Mouse (Mus musculus) forebrain, embryonic 11.5 days (tissue): ENCODE data around the gene Dpf2. TPM values are rescaled to one million over a fixed set of nuclear protein-coding genes. Genes with fewer than 3 reads are reported as not detected.

Experiments used
- ATAC-seq: fragments of 200-750 bp; cut with Nextera tagmentation; replicated peaks from 2 replicates; pipeline ENCODE4 v1.8.0; 2017; ENCODE audit warnings: moderate TSS enrichment; ENCODE audit not compliant: low FRiP score
- DNase-seq: peaks from one replicate; pipeline ENCODE4 v3.0.0-alpha.2; 2017; ENCODE audit warnings: low spot score
- H3K27ac ChIP-seq: fragments of 300-500 bp; sonication (generic); 2 replicates; pipeline ENCODE4 v1.5.1; 2014; ENCODE audit warnings: low read depth, low read length
- H3K27me3 ChIP-seq: fragments of 300-500 bp; sonication (generic); 2 replicates; pipeline ENCODE4 v1.6.1; 2014; ENCODE audit warnings: mild to moderate bottlenecking, low read length, mixed read lengths; ENCODE audit not compliant: control insufficient read depth, insufficient read depth
- H3K36me3 ChIP-seq: fragments of 300-500 bp; sonication (generic); 2 replicates; pipeline ENCODE4 v1.6.1; 2014; ENCODE audit warnings: mild to moderate bottlenecking, low read length, moderate library complexity, mixed read lengths; ENCODE audit not compliant: control insufficient read depth, insufficient read depth
- H3K4me1 ChIP-seq: fragments of 300-500 bp; sonication (generic); replicated peaks from 2 replicates; pipeline ENCODE4 v1.6.1; 2014; ENCODE audit warnings: low read length, mixed read lengths; ENCODE audit not compliant: control insufficient read depth, insufficient read depth
- H3K4me2 ChIP-seq: fragments of 300-500 bp; sonication (generic); 2 replicates; pipeline ENCODE4 v1.6.1; 2014; ENCODE audit warnings: low read depth, mild to moderate bottlenecking, low read length, moderate library complexity, mixed read lengths; ENCODE audit not compliant: severe bottlenecking
- H3K4me3 ChIP-seq: fragments of 300-500 bp; sonication (generic); 2 replicates; pipeline ENCODE4 v1.5.1; 2014; ENCODE audit warnings: low read depth, low read length
- H3K9ac ChIP-seq: fragments of 300-500 bp; sonication (generic); 2 replicates; pipeline ENCODE4 v1.6.1; 2014; ENCODE audit warnings: low read length
- H3K9me3 ChIP-seq: fragments of 300-500 bp; sonication (generic); 2 replicates; pipeline ENCODE4 v1.6.1; 2016; ENCODE audit warnings: low read length, mixed read lengths; ENCODE audit not compliant: control insufficient read depth
- WGBS: fragments of 180-500 bp; shearing (Covaris S2); extraction: QIAGEN DNeasy Blood & Tissue Kit; methylation state at CpG from one replicate; pipeline ENCODE4 v1.1.7; 2014; 5-methylcytosine and 5-hydroxymethylcytosine counted together
- polyA plus RNA-seq: library from polyadenylated mRNA; unstranded; fragments of >200 nt; fragmentation: Nextera tagmentation; extraction: Ambion mirVana; gene quantifications from 2 replicates; pipeline ENCODE4 v1.2.1, GENCODE M21; 2014

The Dpf2 gene
- 232 and 246 TPM in 2 replicates for polyA plus RNA-seq

DNA sequence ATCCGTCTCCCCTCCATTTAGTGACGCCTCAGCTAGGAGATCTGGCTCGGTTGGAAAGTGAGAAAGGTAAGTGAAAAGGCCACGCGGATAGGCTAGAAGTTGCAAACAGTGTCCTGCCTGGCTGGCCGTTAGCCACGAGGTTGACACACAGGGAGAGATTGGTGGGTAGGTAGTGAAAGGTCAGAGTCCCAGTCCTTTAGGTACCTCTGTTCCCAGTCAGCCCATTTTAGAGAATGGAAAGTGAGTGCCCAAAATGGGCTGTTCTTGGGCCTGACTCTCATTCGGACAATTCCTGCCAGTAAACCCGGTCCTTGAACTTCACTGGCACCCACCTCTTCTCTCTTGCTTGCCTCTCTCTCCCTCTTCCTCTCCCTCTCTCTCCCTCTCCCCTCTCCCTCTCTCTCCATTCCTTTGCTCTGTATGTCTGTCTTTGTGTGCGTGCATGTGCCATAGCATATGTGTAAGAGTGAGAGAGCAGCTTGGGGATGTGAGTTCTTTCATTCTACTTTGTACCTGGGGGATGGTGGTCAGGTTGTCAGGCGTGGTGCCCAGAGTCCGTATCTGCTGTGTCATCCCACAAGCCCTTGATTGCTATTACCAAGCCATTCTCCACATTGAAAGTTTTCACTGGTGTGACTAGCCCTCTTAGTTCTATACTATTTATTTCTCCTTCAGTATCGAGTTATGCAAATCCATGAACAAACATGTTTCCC is at the start of gene Dpf2:
Gene Dpf2 (minus strand): TSS at position 4 of the 713 bp plus-strand sequence.
- WGBS, result 23% methylated on average over 13 of the region's 13 CpGs

DNA sequence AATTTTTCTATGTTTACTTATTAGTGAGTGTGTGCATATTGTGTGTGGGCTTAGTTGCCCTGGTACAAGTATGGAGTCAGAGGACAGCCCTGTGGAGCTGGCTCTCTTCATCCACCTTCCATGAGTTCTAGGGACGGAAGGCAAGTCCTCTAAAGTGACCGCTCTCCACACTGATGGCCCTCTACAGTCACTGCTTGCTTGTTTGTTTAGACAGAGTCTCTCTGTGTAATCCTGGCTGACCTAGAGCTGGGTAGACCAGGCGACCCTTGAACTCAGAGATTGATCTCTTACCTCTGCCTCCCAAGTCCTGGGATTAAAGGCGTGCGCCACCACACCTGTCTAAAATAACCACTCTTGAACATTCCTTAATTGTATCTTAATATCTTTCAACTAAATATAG is 44.6 kb upstream of the Dpf2 start:
- no peak overlapping the region for H3K4me3 ChIP-seq
- H3K36me3 ChIP-seq, result peaks cover 3% of the 10 kb centered on the region; the same call in 1 of the 2 replicates
- DNase-seq (no peak), ATAC-seq (no peak)
- H3K4me2 ChIP-seq, result no peak overlapping the region
- no peaks in the 10 kb centered on the region for H3K9me3 ChIP-seq
- no peak overlapping the region for H3K9ac ChIP-seq
- 89% methylated on average over 5 of the region's 5 CpGs for WGBS
- H3K4me1 ChIP-seq, result peaks cover 4% of the 10 kb centered on the region; the same call in 1 of the 2 replicates
- no peaks in the 10 kb centered on the region for H3K27me3 ChIP-seq
- no peak overlapping the region for H3K27ac ChIP-seq

More for the DNA sequence above, at the start of gene Dpf2:
- Histone ChIP-seq H3K9ac (peak within 1 kb of the TSS; percentile 97), H3K36me3 (no peaks in the 10 kb centered on the region; the same call in 1 of the 2 replicates), H3K4me3 (peak within 1 kb of the TSS; percentile 98), H3K4me1 (peaks cover 20% of the 10 kb centered on the region), H3K27ac (peak within 1 kb of the TSS; percentile 75; the same call in 1 of the 2 replicates), H3K4me2 (peak within 1 kb of the TSS; percentile 57), H3K9me3 (no peaks in the 10 kb centered on the region), H3K27me3 (no peaks in the 10 kb centered on the region)
- DNase-seq (no peak), ATAC-seq (no peak; the same call in 1 of the 2 replicates)

DNA sequence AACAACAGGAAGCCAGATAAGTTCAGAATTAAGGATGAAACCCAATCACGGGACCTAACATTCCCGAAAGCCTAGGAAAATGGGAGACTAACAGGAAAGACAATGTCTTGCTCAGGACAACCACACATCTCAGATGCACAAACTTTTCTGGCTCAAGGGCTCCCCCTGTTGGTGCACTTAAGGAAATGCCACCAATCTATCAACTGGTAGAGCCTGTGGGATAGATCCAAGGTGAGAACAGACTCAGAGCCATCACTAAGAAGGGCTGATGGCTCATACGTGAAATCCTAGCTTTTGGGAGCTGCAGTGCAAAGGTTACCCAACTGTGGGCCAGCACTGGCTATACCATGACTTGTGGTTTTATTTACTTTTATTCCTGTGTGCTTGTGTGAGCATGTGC is 43.9 kb upstream of the Dpf2 start:
- Histone ChIP-seq H3K9me3 (no peaks in the 10 kb centered on the region), H3K36me3 (peaks cover 5% of the 10 kb centered on the region; the same call in 1 of the 2 replicates), H3K27me3 (no peaks in the 10 kb centered on the region), H3K4me3 (no peak overlapping the region), H3K27ac (no peak overlapping the region), H3K4me1 (0 out of 2 replicates have a peak, but pooled peaks cover 2% of the 10 kb centered on the region), H3K9ac (no peak overlapping the region), H3K4me2 (no peak overlapping the region)
- ATAC-seq (0 out of 2 replicates have a peak, but pooled peaks have one; percentile 58), DNase-seq (peak; percentile 87)
- 35% methylated on average over 3 of the region's 3 CpGs for WGBS

DNA sequence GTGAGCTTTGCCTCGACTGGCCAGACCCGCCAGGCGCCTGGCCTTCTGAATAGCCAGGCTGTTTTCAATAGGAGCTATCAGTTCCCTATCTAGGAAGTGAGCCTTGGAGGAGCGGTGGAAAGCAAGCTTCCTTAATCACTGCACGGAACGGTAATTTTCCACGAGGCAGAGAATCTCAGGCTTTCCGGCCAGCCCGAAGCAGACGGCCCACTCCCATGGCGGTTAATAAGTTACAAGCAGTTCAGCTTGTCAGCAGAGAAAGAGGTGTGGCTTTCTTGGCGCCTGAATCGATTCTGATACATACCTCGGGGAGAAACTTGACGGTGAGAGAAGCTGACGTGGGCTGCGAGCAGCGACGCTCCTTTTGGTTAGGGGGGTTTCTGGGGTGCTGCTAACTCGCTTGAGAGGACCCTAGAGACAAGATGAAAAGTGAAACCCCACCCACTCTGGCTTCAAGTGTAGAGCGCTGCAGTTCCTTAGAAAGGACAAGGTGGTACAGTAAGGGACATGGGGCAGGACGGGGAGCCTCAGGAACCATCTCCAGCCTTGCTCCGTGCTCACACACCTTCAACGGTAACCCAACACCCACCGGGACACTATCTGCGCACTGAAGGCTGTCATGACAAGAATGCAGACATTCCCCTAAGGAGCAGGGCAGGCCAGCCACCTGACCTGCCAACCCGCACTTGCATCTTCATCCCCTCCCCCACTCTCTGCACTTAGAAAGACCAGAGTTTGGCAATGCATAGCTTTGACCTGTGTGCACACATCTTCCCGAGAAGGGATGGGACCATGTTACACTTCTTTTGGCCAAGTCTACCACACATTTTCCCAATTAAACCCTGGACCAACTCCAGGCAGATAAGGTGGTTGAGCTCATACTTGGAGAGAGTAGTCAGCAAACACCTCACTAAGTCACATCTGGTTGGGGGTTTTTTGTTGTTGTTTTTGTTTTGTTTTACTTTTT is 43.2 kb upstream of the Dpf2 start:
- H3K4me1 ChIP-seq, result no peaks in the 10 kb centered on the region
- WGBS, result 92% methylated on average over 28 of the region's 28 CpGs
- ATAC-seq (no peak), DNase-seq (no peak)
- H3K27me3 ChIP-seq, result no peaks in the 10 kb centered on the region
- peaks cover 8% of the 10 kb centered on the region; the same call in 1 of the 2 replicates for H3K36me3 ChIP-seq
- H3K9ac ChIP-seq, result no peak overlapping the region
- no peaks in the 10 kb centered on the region for H3K9me3 ChIP-seq
- H3K27ac ChIP-seq, result no peak overlapping the region
- no peak overlapping the region for H3K4me2 ChIP-seq
- no peak overlapping the region for H3K4me3 ChIP-seq

DNA sequence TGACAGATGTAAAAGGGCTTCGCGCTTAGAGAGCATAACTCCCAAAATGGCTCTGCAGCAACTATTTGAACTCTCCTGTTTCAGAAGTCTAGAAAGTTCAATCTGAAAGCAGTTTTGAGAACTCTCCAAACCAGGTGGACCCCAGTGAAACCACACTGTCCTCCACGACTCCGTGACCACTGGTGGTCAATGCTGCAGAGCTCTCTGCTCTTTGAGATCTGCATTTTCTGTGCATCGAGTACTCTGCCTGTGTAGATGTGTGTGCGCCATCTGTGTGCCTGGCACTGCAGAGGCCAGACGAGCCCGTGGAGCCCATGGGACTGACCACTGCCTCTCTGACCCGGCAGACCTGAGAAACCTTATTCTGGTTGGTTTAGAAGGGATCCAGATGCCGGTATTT is 42.1 kb upstream of the Dpf2 start:
- H3K27me3 ChIP-seq, result no peaks in the 10 kb centered on the region
- H3K4me2 ChIP-seq, result no peak overlapping the region
- H3K4me1 ChIP-seq, result no peaks in the 10 kb centered on the region
- no peak overlapping the region for H3K9ac ChIP-seq
- H3K27ac ChIP-seq, result no peak overlapping the region
- no peak for DNase-seq
- H3K9me3 ChIP-seq, result no peaks in the 10 kb centered on the region
- 98% methylated on average over 10 of the region's 10 CpGs for WGBS
- H3K36me3 ChIP-seq, result peaks cover 10% of the 10 kb centered on the region; the same call in 1 of the 2 replicates
- ATAC-seq, result no peak
- no peak overlapping the region for H3K4me3 ChIP-seq

DNA sequence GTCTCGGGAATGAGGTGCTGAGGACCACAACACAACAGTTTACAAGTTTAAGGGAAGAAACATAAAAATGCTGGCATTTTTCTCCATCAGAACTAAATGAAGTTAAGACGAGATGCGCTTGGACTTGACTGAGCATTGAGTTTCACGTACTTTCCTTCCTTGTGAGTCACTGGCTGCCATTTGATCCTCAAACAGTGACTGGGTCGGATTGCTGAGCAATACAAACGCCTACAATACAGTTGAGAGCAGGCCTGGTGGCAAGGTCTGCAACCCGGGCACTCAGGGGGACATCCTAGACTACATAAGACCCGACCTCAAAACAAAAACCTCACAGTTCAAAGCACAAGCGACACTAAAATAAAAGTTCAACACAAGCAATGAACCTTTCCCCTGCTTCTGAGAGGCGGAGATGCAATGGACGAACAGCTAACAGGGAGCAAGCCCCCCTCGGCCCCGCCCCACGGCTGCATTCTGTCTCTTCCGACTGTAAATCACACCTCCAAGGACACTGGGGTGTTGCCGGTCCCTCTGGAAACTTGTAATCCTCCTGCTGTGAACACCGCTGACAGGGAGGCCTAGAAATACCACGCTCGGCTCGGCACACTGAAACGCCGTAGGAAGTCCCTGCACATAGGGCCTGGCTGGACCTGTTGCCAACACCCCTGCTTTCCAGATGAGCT is 41.4 kb upstream of the Dpf2 start:
- H3K27me3 ChIP-seq, result no peaks in the 10 kb centered on the region
- H3K4me2 ChIP-seq, result no peak overlapping the region
- DNase-seq, result no peak

DNA sequence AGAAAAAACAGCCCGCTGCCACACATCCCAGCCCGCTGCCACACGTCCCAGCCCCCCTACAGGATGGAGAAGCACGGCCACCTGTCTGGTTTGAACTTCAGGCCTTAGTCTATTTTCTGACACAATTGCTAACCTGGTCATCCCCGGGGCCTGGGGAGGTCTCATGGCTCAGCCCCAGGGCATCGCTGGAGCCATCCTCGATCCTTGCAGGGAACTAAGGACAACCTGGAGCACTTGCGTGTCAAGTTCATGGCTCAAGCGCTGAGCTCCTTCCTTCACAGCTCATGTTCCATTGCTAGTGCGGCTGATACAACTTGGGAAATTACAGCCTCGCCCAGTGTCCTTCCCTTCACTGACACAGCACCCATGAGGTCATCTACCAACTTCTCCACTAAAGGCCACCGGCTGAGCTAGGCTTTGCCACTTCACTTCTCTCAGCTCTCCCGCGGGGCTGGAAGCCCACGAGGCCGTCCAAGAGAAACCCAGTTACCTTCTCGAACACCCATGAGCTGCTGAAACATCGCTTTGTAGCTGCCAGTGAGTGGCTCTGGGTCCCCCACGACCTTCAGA is 40.5 kb upstream of the Dpf2 start:
- no peak overlapping the region for H3K27ac ChIP-seq
- no peaks in the 10 kb centered on the region for H3K27me3 ChIP-seq
- H3K4me3 ChIP-seq, result no peak overlapping the region
- H3K4me2 ChIP-seq, result no peak overlapping the region
- no peak for DNase-seq
- 91% methylated on average over 19 of the region's 19 CpGs for WGBS
- no peaks in the 10 kb centered on the region for H3K9me3 ChIP-seq
- no peak overlapping the region for H3K9ac ChIP-seq
- H3K36me3 ChIP-seq, result peaks cover 10% of the 10 kb centered on the region; the same call in 1 of the 2 replicates
- no peak for ATAC-seq
- H3K4me1 ChIP-seq, result no peaks in the 10 kb centered on the region

More for the DNA sequence above, 41.4 kb upstream of the Dpf2 start:
- no peak overlapping the region for H3K27ac ChIP-seq
- ATAC-seq, result no peak
- H3K4me3 ChIP-seq, result no peak overlapping the region
- no peaks in the 10 kb centered on the region for H3K9me3 ChIP-seq
- no peak overlapping the region for H3K9ac ChIP-seq
- peaks cover 10% of the 10 kb centered on the region; the same call in 1 of the 2 replicates for H3K36me3 ChIP-seq
- no peaks in the 10 kb centered on the region for H3K4me1 ChIP-seq
- WGBS, result 93% methylated on average over 22 of the region's 22 CpGs
